Mouse (Mus musculus): ENCODE results near the gene Tssc4.

The Tssc4 gene

DNA sequence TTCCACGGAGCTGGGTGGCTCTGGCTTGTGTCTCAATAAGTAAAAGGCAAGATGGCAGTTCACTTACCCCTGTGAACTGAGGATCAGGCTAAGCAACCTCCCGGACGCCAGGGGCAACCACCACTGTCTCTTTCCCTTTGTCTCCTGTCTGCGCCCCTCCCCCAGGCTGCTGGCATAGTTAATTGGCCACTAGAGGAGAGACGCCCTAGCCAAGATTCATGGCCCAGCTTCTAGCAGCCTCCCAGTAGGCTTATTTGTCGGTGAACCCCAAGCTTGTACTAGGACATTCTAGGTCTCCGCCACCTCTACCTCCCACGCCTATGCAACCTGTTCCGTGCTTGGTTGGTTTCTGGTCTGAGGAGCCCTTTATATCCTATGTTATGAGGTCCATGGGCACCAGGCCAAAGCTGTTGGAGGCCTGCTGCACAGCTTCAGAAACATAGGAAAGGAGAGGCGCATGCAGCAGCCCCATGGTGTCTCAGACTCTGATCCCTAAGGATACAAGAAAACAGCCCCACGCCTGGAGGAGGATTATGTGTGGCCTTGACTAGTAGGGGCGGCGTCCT is 650 bp upstream of the Tssc4 start:
- DNase-seq (ENCODE audit: low spot score in 2 of 2) = peak; percentile 61 to 75

DNA sequence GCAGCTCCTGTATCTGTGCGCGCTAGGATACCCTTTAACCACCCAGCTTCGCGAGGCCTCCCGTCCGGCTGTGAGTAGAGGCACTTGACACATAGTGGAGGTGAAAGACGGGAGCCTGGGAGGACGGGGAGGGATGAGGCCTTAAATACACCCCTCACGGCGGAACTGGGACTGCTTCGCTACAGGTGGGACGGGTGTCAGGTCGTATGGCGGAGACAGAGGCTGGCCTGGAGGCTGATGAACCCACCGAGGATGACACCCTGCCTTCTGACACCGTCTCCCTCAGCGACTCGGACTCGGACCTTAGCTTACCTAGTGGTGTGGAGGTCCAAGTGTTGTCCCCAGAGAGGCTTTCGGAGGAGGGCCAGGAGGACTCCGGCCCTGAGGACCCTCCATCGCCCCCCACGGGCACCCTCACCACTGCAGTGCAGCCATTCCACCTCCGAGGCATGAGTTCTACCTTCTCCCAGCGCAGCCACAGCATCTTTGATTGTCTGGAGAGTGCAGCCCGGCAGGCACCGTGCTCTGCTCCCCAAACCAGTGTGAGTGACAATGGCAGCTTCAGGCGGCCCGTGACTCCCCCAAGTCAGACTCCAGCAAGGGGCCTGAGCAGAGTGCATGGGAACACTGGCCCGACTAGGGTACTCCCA is 827 bp downstream of the Tssc4 start:
- DNase-seq (ENCODE audit: low spot score in 2 of 2) = peak in 1 of 2 experiments; percentile 42

DNA sequence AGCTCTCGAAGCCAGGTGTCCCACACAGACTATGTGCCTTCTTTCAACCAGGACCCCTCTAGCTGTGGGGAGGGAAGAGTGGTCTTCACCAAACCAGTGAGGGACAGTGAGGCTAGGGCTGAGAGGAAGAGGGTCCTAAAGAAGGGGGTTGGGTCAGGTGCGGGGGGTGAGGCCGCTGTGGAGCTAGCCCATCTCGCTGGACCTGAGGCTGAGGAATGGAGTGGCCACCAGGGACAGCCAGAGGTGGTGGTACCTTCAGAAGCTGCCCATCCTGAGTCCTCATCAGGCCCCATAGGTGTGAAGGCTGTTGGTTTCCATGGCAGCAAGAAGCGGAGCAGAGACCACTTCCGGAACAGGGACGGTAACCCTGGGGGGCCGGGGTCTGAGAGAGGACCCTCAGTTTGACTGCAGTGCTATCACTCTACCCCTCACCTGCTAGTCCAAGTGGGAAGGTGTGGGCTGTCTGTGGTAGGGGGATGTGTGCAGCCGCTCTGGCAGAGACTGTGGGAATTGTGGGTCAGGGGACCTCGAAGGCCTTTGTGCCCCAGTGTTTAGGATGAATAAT is 1.5 kb downstream of the Tssc4 start:
- DNase-seq (ENCODE audit: low spot score in 2 of 2) = no peak

DNA sequence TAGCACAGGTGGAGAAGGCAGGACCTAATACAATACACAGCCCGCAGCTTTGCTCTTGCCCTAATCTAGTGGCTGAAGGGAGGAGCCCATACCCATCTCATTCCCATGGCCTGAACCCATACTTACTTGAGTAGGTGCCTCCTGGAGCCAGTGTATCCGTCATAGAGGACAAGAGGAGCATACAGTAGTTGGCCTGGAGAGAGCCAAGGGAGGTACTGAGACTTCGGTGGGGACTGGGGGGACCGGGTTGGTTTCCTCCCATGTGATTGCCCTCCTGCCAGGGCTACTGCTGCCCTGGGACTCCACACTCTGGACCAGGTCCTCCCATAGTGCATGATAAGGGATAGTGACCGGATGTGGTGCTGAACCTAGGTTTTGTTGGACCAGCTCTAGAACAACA is 3.6 kb downstream of the Tssc4 start:
- DNase-seq (ENCODE audit: low spot score in 2 of 2) = no peak

DNA sequence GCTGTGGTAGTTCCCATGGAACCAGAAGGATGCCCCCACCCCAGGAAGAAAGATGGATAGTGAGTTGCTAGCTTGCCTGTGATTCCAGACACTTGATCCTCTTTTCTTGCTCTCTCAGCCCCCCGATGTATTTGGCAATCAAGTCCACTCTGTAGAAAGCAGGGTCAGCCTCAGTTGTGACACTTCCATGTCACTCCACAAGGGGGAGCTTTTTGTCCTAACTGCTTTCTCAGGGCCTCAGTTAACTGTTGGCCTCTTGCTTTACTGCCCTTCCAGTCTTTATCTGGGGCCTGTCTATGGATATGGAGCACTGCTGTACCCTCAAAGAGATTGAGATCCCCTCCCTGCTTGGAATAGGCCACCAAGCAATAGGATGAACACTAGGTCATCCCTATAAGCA is 4.0 kb downstream of the Tssc4 start:
- DNase-seq (ENCODE audit: low spot score in 2 of 2) = no peak

DNA sequence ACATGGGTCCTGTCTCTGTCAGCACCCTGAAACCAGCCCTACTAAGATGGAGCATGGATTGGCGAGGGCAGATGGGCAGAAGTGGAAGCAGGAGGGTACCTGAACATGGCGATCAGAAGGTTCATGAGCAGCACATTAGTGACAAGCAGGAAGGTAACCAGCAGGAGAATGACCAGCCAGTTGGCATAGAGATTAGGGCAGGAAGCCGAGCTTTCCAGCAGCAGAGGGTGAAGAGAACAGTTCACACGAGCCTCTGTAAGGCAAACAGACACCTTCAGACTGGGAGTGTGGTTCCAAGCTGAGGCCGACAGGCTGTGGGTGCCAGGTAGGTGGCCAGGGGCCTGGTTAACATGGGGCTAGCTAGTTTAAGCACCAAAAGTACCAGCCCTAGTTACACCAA is 6.3 kb downstream of the Tssc4 start:
- DNase-seq (ENCODE audit: low spot score in 2 of 2) = no peak

DNA sequence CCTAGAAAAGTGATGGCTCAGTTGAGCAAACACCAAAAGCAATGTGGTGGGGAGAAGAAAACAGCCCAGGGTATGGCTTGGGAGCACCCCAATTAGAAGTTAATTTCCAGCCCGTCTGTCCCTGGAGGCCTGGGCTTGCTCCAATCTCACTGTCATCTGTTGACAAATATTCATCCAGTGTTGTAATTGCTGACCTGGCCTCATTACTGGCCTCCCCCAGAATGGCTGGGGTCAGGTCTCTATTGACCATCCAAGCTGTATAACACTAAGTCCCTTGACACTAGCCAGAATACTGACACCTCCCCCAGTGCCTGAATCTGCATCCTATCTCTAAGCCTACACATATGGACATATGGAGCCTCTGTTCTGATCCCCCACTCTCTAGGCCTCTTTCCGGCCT is 8.3 kb downstream of the Tssc4 start:
- DNase-seq (ENCODE audit: low spot score in 2 of 2) = no peak

DNA sequence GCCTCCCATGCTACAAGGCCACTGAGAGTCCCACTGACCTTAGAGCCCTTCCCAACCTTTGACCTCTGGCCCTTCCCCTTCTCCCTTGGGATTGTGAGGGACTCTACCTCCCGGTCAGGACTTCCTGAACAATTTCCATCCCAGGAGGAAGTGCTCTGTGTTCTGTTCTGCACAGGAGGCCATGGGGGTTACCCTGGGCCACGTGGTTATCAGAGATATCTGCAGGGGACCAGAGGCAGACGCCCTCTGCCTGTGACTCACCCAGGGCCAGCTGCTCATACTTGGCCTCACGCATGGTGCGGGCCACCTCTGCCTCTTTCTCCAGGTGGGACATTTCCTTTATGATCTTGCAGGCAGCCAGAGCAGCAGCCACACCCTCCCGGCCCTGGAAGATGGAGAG is 13.0 kb downstream of the Tssc4 start:
- no peak for DNase-seq (ENCODE audit: low spot score in 2 of 2)

DNA sequence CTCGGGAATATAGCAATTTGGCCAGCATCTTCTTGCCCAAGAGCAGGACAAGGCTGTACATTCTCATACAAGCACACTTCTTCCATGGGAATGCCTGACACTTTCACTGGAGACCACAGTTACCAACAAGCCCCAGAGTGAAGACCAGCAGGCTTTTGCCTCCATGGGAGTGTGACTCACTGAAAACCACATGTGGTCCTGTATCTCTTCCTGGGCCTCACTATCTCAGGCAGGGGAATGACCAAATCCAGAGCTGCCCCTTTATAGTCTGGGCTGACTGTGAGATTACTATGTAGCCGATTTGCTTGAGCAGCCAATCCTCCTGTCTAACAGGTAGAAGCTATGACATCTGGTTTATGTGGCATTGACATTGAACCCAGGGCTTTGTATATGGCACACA is 14.7 kb downstream of the Tssc4 start:
- no peak for DNase-seq (ENCODE audit: low spot score in 2 of 2)

DNA sequence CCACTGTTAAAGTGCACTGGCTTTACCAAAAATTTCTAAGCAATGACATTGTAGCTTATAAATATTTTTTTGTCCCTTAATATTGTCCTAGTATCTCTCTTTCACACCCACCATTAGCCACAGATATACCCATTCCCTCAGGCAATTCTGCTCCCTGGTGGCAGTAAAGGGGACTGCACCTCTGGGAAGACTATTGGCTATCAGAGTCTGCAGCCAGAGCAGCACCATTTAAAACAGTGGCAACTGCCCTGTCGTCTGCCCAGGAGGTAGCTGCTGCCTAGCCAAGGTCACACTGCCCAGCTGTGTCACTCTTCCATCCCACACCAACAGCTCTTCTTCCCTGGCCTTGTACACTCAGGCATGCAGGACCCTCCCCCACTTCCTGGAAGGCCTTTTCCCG is 17.3 kb downstream of the Tssc4 start:
- DNase-seq (ENCODE audit: low spot score in 2 of 2) = peak in 1 of 2 experiments; percentile 40

DNA sequence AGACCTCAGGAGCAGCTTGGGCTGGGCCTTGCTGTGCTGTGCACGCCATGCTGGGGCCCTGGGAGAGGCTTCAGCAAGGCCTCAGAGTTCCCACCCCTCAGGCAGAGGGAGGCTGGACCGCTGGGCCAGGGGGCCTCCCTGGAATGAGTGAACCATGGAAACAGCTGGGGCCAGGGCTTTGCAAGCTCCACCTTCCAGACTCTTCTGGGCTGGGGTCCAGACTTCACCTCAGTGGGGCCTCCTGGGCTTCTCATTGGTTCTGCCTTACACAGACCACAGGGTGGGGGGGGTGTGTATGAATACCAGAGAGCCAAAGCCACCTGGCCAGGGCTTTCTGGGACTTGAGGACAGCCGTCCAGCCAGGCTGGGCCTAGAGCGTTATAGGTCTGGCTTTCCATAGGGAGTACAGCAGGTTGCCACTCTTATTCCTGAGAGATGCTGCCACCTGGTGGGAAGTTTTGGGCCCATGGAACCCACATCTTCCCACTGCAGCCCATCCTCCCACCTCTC is 18.1 kb downstream of the Tssc4 start:
- DNase-seq (ENCODE audit: low spot score in 2 of 2) = no peak

DNA sequence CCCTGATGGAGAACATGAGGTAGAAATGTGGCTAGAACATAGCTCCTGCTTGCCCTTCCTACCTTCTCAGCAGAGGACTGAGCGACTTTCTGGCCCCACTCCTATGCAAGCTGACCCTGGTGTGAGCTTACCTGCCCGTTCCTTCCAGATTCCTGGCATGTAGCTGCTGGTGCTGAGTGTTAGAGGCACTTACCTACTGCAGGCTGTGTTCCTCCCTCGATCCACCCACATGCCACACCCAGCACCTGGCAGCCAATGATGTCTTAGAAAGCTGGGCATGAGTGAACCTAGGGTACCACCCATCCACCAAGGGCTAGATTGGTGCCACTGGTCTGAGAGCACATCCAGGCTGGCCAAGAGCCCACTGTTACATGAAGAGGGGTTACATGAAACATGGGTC is 24.8 kb downstream of the Tssc4 start:
- DNase-seq (ENCODE audit: low spot score in 2 of 2) = no peak

DNA sequence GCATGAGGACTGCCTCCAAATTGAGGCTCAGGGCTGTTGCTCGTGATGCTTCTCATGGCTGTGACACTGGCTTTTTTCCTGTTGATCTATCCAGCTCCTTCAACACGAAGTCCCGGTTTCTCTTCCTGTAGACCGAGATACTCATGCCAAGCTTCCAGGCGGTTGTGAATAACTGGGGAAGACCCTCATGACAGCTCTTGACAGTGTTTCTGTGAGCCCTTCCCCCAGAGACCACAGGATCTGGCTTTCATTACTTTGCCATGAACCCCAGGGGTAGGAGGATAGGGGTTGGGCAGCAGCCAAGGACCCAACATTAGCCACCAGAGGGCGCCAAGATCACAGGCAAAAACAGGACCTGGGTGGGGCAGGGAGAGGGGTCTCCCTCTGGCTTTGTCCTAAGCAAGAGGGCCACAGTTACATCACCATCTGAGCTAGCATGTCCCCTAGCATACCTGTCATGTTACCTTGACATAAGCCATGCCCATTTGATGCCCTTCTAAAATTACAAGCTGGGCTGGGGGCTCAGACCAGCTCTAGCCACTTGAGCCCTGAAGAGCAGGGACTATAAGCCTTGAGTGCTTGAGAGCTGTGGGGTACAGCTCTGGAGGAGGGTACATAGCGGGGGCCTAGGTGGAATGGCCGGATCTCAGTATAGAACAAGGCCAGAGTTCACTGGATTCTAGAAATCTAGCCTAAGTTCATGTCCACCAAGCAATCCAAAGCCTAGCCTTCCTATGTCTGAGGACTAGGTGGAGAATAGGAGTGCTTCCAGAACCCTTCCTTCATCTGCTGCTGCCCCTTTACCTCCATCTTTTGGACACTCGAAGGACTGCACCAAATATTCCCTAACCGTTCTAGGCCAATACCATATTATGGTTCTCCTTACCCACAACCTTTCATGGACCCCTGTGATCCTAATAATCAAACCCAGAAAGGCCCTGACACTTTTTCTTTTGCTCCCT is 25.8 kb downstream of the Tssc4 start, which contains the start of gene Trpm5:
TSS of gene Trpm5 (minus strand) at position 51 of the 962 bp plus-strand sequence.
- DNase-seq (ENCODE audit: low spot score in 2 of 2) = no peak

DNA sequence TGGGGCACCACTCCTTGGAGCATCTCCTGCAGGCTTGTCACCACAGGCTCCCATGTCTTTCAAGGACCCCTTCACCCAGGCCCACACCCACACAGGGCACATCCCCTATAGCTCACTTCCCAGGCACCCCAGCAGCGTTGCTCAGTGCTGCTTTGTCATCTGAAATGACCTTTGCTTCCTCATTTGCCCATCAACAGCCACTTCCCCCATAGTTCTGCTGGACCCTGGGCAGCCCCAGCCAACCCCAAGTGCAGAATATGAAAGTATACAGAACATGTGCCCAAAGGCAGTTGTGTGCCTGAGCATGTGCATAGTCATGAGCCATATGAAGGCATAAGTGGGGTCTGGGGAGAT is 26.5 kb downstream of the Tssc4 start:
- no peak for DNase-seq (ENCODE audit: low spot score in 2 of 2)

DNA sequence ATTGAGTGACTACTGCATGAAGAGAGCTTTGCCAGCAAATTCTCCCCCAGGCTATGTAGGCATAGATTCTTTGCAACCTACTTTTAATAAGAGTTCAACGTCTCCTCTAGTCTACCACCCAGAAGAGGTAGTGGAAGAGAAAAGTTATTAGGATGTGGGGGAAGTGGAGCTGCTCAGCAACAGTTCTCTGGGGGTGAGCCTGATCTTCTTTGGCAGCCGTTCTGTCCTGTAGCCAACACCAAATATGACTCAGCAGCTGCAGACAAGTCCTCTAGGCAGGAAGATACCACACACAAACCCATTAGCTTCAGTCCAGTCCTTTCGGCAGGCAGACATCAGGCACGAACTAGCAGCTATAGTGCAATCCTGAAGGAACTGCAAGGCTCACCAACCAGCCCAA is 31.7 kb downstream of the Tssc4 start:
- no peak for DNase-seq (ENCODE audit: low spot score in 2 of 2)

DNA sequence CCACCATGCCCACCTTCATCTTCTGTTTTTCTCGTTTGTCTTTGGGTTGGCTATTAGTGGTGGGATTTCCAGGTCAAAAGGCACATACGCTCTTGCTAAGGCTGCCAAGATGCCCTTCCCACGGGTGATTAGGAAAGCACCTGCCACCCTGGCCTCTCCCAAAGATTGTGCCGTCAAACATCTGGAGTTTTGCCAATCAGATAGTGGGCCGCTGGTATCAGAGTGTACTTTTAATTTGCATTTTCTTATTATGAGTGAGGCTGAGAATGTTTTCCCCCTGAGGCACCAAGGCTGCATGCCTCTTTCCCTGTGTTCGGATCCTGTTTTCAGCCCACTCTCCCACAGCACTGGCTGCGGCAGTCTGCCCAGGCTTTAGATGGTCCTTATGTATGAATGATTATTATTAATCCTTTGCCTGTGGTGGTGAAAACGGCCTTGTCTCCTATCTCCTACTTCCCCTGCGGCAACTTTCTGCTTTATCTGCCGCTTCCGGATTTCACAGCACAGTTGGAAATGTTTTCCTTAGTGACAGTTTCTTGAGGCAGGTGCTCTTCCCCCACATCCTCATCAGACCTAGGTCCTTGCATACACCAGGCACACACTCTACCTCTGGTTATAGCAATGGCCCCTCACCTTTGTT is 36.3 kb downstream of the Tssc4 start:
- no peak for DNase-seq (ENCODE audit: low spot score in 2 of 2)

DNA sequence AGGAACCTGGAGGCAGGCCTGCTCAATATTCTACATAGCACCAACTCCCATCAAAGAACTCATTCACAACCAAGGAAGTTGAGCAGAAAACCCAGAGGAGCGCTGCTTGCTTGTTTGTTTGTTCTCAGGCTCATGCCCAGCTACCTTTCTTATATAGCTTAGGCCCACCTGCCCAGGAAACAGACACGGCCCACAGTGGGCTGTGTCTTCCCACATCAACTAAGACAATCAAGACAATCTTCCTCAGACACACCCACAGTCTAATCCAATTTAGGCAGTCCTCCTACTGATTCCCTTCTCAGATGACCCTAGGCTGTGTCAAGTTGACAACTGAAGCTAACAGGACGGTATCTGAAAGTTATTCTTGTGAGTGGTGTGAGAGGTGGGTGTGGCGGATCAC is 37.0 kb downstream of the Tssc4 start, which contains the start of gene Kcnq1:
TSS of gene Kcnq1 (plus strand) at position 301 of the 400 bp plus-strand sequence.
- DNase-seq (ENCODE audit: low spot score in 2 of 2) = no peak

DNA sequence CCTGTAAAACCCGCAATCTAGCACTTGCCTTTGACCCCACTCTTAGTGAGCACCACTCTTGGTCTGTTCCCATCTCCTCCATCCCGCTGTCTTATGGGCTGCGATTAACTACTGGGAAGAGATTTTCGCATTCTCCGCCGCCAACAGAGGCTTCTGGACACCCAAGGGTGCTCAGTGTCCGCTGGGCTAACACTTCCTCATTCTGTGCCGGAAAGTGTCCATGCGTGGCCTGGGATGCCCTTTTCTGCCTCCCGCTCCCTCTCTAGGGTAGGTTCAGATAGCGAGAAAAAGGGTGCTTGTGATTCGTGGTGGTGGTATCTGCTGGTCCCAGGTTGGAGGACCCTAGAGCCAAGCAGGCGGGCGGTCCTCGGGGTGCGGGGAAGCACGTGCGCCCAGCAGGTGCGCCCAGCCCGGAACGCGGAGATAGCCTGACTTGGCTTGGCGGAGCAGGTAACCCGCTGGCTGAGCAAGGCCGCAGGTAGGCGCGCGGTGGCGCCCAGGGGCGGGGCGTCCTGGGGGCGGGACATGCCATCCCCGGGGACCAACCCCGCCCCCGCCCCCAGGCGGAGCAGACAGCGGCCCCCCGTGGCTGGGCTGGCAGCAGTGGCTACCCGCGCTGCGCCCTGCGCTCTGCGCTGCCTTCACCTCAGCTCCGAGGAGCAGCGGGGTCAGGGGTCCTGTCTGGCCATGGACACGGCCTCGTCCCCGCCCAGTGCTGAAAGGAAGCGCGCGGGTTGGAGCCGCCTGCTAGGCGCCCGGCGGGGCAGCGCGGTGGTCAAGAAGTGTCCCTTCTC is 37.8 kb downstream of the Tssc4 start:
- no peak for DNase-seq (ENCODE audit: low spot score in 2 of 2)

DNA sequence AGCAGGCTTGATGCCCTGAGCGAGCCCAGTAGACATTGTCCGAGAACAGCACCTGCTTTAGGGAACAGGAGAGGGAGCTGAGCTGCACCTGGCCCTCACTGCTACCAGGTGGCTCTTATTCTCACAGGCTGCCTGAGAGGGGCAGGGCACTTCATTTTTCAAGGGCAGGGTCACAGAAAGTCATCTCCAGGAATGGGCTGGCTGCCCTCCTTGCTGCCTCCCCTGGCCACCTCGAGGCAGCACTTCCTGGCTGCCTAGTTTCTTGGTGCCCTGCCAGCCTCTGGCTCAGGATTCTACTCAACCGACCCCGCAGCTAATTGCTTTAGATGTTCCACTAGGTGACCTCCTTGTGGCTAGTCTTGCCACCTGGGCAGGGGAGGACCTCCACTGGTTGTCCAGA is 39.2 kb downstream of the Tssc4 start:
- DNase-seq (ENCODE audit: low spot score in 2 of 2) = no peak

DNA sequence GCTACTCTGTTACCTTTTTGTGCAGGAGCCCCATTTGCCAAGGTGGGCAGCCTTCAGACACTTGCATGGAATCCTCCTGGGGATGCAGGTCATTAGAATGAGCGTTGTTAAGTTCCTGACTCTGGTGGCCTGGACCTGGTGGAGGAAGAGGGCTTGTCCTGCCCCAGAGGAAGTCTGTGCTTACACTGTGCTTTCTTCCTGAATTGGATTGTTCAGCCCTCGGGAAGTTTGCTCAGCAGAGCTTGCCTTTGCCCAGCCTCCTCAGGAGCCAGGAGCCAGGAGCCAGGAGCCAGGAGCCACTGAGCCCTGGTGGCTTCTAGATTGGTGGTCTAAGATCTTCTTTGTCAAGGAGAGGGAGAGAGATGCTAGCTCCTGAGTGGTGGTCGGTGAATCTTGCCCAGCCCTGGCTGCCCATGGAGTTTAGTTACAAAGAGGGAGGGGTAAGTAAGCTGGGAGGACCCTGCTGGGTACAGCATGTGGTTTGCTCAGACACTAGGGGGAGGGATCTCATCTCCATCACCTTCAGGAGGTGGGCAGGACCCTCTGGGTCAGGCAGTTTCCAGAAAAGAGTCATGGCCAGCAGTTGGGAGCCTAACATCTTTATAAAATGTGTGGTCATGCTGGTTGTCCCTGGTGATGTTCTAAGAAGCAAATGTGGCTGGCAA is 40.1 kb downstream of the Tssc4 start:
- DNase-seq (ENCODE audit: low spot score in 2 of 2) = no peak

Data from frontal cortex, postnatal 10 days (tissue).